Mouse (Mus musculus) erythroblast, embryonic 14.5 days (primary cell): Measurements from ENCODE around the gene Zfp652. TPM values are rescaled to one million over a fixed set of nuclear protein-coding genes. Genes with fewer than 3 reads are reported as not detected.
"Not testable (repeated sequence)": the region's sequence is repeated elsewhere in the genome, so short reads cannot be mapped to it uniquely, and the experiment has no call there.

Source experiments
- H3K27me3 ChIP-seq: 2 replicates; pipeline ENCODE4 v1.6.1; 2012; ENCODE audit warnings: inconsistent platforms; ENCODE audit not compliant: control insufficient read depth
- H3K36me3 ChIP-seq: 2 replicates; pipeline ENCODE4 v1.6.1; 2012; ENCODE audit warnings: mild to moderate bottlenecking, inconsistent platforms; ENCODE audit not compliant: control insufficient read depth
- H3K4me1 ChIP-seq: 2 replicates; pipeline ENCODE4 v1.6.1; 2012; ENCODE audit warnings: inconsistent platforms; ENCODE audit not compliant: control insufficient read depth
- H3K4me3 ChIP-seq: replicated peaks from 2 replicates; pipeline ENCODE3; 2012; ENCODE audit warnings: moderate library complexity, mild to moderate bottlenecking, inconsistent platforms
- H3K9me3 ChIP-seq: 2 replicates; pipeline ENCODE4 v1.6.1; 2012; ENCODE audit warnings: low read length, inconsistent platforms, mixed read lengths; ENCODE audit not compliant: control insufficient read depth
- GATA1 ChIP-seq: IDR thresholded peaks from 2 replicates; pipeline ENCODE4 v1.6.1; 2012; ENCODE audit warnings: low read length, inconsistent platforms, mixed read lengths
- TAL1 ChIP-seq: IDR thresholded peaks from 3 replicates; pipeline ENCODE4 v1.6.1; 2012; ENCODE audit warnings: low read length, inconsistent platforms, mixed read lengths
- polyA plus RNA-seq: library from polyadenylated mRNA; stranded (reverse); fragments of >175 nt; gene quantifications from 2 replicates; pipeline ENCODE4 v1.2.3, GENCODE M21; 2012

Zfp652 gene
- polyA plus RNA-seq, 1 experiment = 1.5 TPM

- Histone ChIP-seq H3K4me1 (peaks cover 7% of the 10 kb centered on the region), H3K36me3 (peaks cover 41% of the 10 kb centered on the region), H3K4me3 (no peak overlapping the region), H3K9me3 (no peaks in the 10 kb centered on the region), H3K27me3 (no peaks in the 10 kb centered on the region)
- no peak for TF ChIP-seq GATA1
These were observed 35.9 kb downstream of the Zfp652 start for GRCm38 (mm10) chr11:95748331-95748730.

- peaks cover 7% of the 10 kb centered on the region for H3K4me1 ChIP-seq
- peaks cover 49% of the 10 kb centered on the region for H3K36me3 ChIP-seq
- H3K4me3 ChIP-seq = no peak overlapping the region
- no peaks in the 10 kb centered on the region for H3K9me3 ChIP-seq
- no peaks in the 10 kb centered on the region for H3K27me3 ChIP-seq
- TF ChIP-seq TAL1 (no peak), GATA1 (no peak)
These were observed 37.1 kb downstream of the Zfp652 start for GRCm38 (mm10) chr11:95749619-95750018.

- Histone ChIP-seq H3K9me3 (no peaks in the 10 kb centered on the region), H3K36me3 (peaks cover 49% of the 10 kb centered on the region), H3K4me1 (peaks cover 7% of the 10 kb centered on the region), H3K4me3 (no peak overlapping the region), H3K27me3 (no peaks in the 10 kb centered on the region)
- TF ChIP-seq TAL1 (no peak), GATA1 (no peak)
These were observed 38.5 kb downstream of the Zfp652 start for GRCm38 (mm10) chr11:95750995-95751394.

- not testable (repeated sequence) for H3K4me3 ChIP-seq, H3K27me3 ChIP-seq, H3K4me1 ChIP-seq, H3K9me3 ChIP-seq
- H3K36me3 ChIP-seq = peaks cover 54% of the 10 kb centered on the region
These were observed 42.7 kb downstream of the Zfp652 start for GRCm38 (mm10) chr11:95755137-95755536.

GRCm38 (mm10) chr11:95760521-95760920, 48.0 kb downstream of the Zfp652 start:
- Histone ChIP-seq H3K27me3 (no peaks in the 10 kb centered on the region), H3K9me3 (no peaks in the 10 kb centered on the region), H3K4me1 (no peaks in the 10 kb centered on the region), H3K36me3 (peaks cover 57% of the 10 kb centered on the region), H3K4me3 (no peak overlapping the region)
- no peak for TF ChIP-seq TAL1
- TF ChIP-seq GATA1 = no peak

GRCm38 (mm10) chr11:95762996-95763395, 50.5 kb downstream of the Zfp652 start:
- TF ChIP-seq TAL1 (no peak), GATA1 (no peak)
- Histone ChIP-seq H3K27me3 (no peaks in the 10 kb centered on the region), H3K4me3 (no peak overlapping the region), H3K9me3 (no peaks in the 10 kb centered on the region), H3K36me3 (peaks cover 51% of the 10 kb centered on the region), H3K4me1 (no peaks in the 10 kb centered on the region)

- H3K9me3 ChIP-seq = no peaks in the 10 kb centered on the region
- no peak for TF ChIP-seq GATA1
- TF ChIP-seq TAL1 = no peak
- H3K4me3 ChIP-seq = no peak overlapping the region
- H3K27me3 ChIP-seq = no peaks in the 10 kb centered on the region
- H3K36me3 ChIP-seq = peaks cover 51% of the 10 kb centered on the region
- no peaks in the 10 kb centered on the region for H3K4me1 ChIP-seq
These were observed 52.3 kb downstream of the Zfp652 start for GRCm38 (mm10) chr11:95764806-95765205.

GRCm38 (mm10) chr11:95765334-95765733, 52.9 kb downstream of the Zfp652 start:
- TF ChIP-seq GATA1 (no peak), TAL1 (no peak)
- no peaks in the 10 kb centered on the region for H3K4me1 ChIP-seq
- H3K36me3 ChIP-seq = peaks cover 52% of the 10 kb centered on the region
- H3K27me3 ChIP-seq = no peaks in the 10 kb centered on the region
- no peak overlapping the region for H3K4me3 ChIP-seq
- no peaks in the 10 kb centered on the region for H3K9me3 ChIP-seq

GRCm38 (mm10) chr11:95768244-95768643, 55.8 kb downstream of the Zfp652 start:
- Histone ChIP-seq H3K4me1 (peaks cover 21% of the 10 kb centered on the region), H3K27me3 (no peaks in the 10 kb centered on the region), H3K9me3 (no peaks in the 10 kb centered on the region), H3K4me3 (no peak overlapping the region), H3K36me3 (peaks cover 49% of the 10 kb centered on the region)
- TF ChIP-seq GATA1 (no peak), TAL1 (no peak)

GRCm38 (mm10) chr11:95769208-95769607, 56.7 kb downstream of the Zfp652 start:
- Histone ChIP-seq H3K27me3 (no peaks in the 10 kb centered on the region), H3K4me3 (no peak overlapping the region), H3K4me1 (peaks cover 28% of the 10 kb centered on the region), H3K9me3 (no peaks in the 10 kb centered on the region), H3K36me3 (peaks cover 42% of the 10 kb centered on the region)
- TF ChIP-seq TAL1 (no peak), GATA1 (no peak)
